32 mouse cellular contexts compared by ENCODE assay signal in genomic region chr1:182512901-182513410, GRCm38 (mm10). TPM values are rescaled to one million over a fixed set of nuclear protein-coding genes. Genes with fewer than 3 reads are reported as not detected.
DNase-seq lines count a peak whose midpoint lies in the region; TF ChIP-seq lines count a peak whose summit lies in the region.
"Had no signal": no experiment of that assay in that cellular context is flagged by ENCODE, and none has a peak within 500 bp of the region (broad histone marks: within the 10 kb centered on the region; RNA-seq: fewer than 3 reads in every experiment).

No protein-coding gene starts in this region.

- H3K79me2 ChIP-seq in macrophage (ENCODE audit: inconsistent target), result peaks cover 88% of the 10 kb centered on the region

- WGBS in macrophage (ENCODE audit: missing documents), result 31% methylated on average over 5 of the region's 5 CpGs

- TF ChIP-seq CTCF in gastrocnemius, adult 2 months (IDR thresholded peaks at IDR 0.05), result no peak

- no peak for DNase-seq in gastrocnemius, adult 2 months
- DNase-seq in gastrocnemius, postnatal 14 days, result no peak
- DNase-seq in 3T3-L1 (ENCODE audit: low read depth, low spot score), result peak; percentile 70
- no peak for DNase-seq in adipocyte (ENCODE audit: low spot score)
- no peak for DNase-seq in layer of hippocampus, adult 18-20 months (ENCODE audit: low spot score in 2 of 2)
- DNase-seq in right cerebral cortex, postnatal 4 days, result no peak
- DNase-seq: adrenal gland, adult 2 months; cerebellum, adult 11 months; cerebellum, adult 9-11 months; gastrocnemius, postnatal 25 days; heart, postnatal 36 days; kidney, adult 11 months; kidney, postnatal 14 days; left cerebral cortex, postnatal 4 days; liver, postnatal 0 days; lung, postnatal 36 days; thymus, adult 18-20 months; thymus, postnatal 25 days had no signal

- peaks cover 32% of the 10 kb centered on the region; the same call in 1 of the 2 replicates for H3K36me3 ChIP-seq in macrophage (ENCODE audit: inconsistent target)

- H3K4me1 ChIP-seq in brown adipose tissue, adult 24 weeks (ENCODE audit: control insufficient read depth, insufficient read depth, insufficient read length, low read length), result peaks cover 39% of the 10 kb centered on the region

- no peak overlapping the region for H3K4me3 ChIP-seq in gastrocnemius, adult 2 months
- no peak overlapping the region for H3K4me3 ChIP-seq in brown adipose tissue, adult 24 weeks (ENCODE audit: insufficient read depth, low read depth, low read length)
- no peak overlapping the region for H3K4me3 ChIP-seq in macrophage (ENCODE audit: inconsistent target)
- H3K4me3 ChIP-seq: embryonic facial prominence, embryonic 10.5 days; embryonic facial prominence, embryonic 15.5 days; forebrain, embryonic 13.5 days; heart, embryonic 15.5 days; hindbrain, embryonic 13.5 days; liver, embryonic 12.5 days; midbrain, embryonic 12.5 days; neural tube, embryonic 13.5 days; stomach, embryonic 15.5 days had no signal

- H3K27ac ChIP-seq in gastrocnemius, adult 2 months, result peak overlapping the region; percentile 38; the same call in 1 of the 2 replicates
- peak overlapping the region; percentile 32 for H3K27ac ChIP-seq in brown adipose tissue, adult 24 weeks (replicated peaks; ENCODE audit: low read depth, low read length)
- H3K27ac ChIP-seq in macrophage, result peak overlapping the region; percentile 68
- H3K27ac ChIP-seq: embryonic facial prominence, embryonic 10.5 days; embryonic facial prominence, embryonic 15.5 days; forebrain, embryonic 13.5 days; heart, embryonic 15.5 days; hindbrain, embryonic 13.5 days; liver, embryonic 12.5 days; midbrain, embryonic 12.5 days; neural tube, embryonic 13.5 days; stomach, embryonic 15.5 days had no signal

- intact Hi-C loops in gastrocnemius, adult 2 months (cut with DNase I), result no loop called here
- intact Hi-C loops in gastrocnemius, postnatal 14 days (cut with DNase I; ENCODE audit: low total_unique reads), result loop anchor here (2.0 kb wide), 1 partner anchor 22 kb away; no protein-coding TSS in a partner anchor

RNA-seq across cellular contexts. Expression of gene Capn2, which starts 4.5 kb away (rescaled TPM):
- 10 to 100 TPM; 46.7 to 55.3 TPM for total RNA-seq in gastrocnemius, adult 2 months (2021)
- total RNA-seq in gastrocnemius, postnatal 14 days (2021), result 10 to 100 TPM; 60.2 to 70.7 TPM
- 108 and 113 TPM in 2 replicates for polyA plus RNA-seq in brown adipose tissue, adult 24 weeks (2012; ENCODE audit: insufficient read depth, insufficient read length, missing spikeins)
- 100 to 1,000 TPM in 21 of 26 experiments, 10 to 100 TPM in 5; 84.5 to 828 (median 165) TPM for total RNA-seq in macrophage (2018; cell fraction: chromatin; rRNA removed)
- total RNA-seq in macrophage (2018; cell fraction: cytosol; rRNA removed), result 100 to 1,000 TPM in 25 of 26 experiments, 10 to 100 TPM in 1; 96.0 to 197 (median 120) TPM
- 100 to 1,000 TPM in 17 of 26 experiments, 10 to 100 TPM in 9; 65.4 to 316 (median 105) TPM for total RNA-seq in macrophage (2018; cell fraction: nucleus; rRNA removed)
- 94.4 to 189 TPM (median 167 TPM) in 3 replicates for polyA plus RNA-seq in macrophage (2018)
- 10 to 100 TPM; 63.2 to 68.1 TPM for total RNA-seq in layer of hippocampus, adult 18-20 months (2021)

RNA-seq across cellular contexts. Expression of gene Capn8, which starts 51.9 kb away (rescaled TPM):
- not detected for total RNA-seq in gastrocnemius, adult 2 months (2021)
- total RNA-seq in gastrocnemius, postnatal 14 days (2021), result not detected
- polyA plus RNA-seq in brown adipose tissue, adult 24 weeks (2012; ENCODE audit: insufficient read depth, insufficient read length, missing spikeins), result not detected in 2 replicates
- total RNA-seq in macrophage (2018; cell fraction: chromatin; rRNA removed), result not detected
- under 1 TPM in 1 of 26 experiments, not detected in 25; 0.05 TPM for total RNA-seq in macrophage (2018; cell fraction: cytosol; rRNA removed)
- total RNA-seq in macrophage (2018; cell fraction: nucleus; rRNA removed), result under 1 TPM in 1 of 26 experiments, not detected in 25; 0.24 TPM
- polyA plus RNA-seq in macrophage (2018), result not detected in 3 replicates
- not detected for total RNA-seq in layer of hippocampus, adult 18-20 months (2021)
- total RNA-seq: gastrocnemius, postnatal 25 days; heart, postnatal 36 days; layer of hippocampus, postnatal 14 days; left cerebral cortex, postnatal 4 days; midbrain, postnatal 0 days had no signal
- polyA plus RNA-seq: adrenal gland, adult 2 months; embryonic facial prominence, embryonic 10.5 days; heart, embryonic 15.5 days; kidney, embryonic 14.5 days; liver, embryonic 12.5 days; liver, postnatal 0 days had no signal
